Mouse (Mus musculus) heart, adult 18-20 months (tissue): Measurements from ENCODE around the gene Mamdc4. TPM values are rescaled to one million over a fixed set of nuclear protein-coding genes. Genes with fewer than 3 reads are reported as not detected.

Source experiments
- DNase-seq, 2 experiments: peaks; one replicate each; pipeline ENCODE4 v3.0.0; 2021 to 2022; ENCODE audit warnings: mixed read lengths in 1 of 2
- total RNA-seq, 2 experiments: library from RNA; stranded (reverse); gene quantifications; 2 replicates each; pipeline ENCODE4 v1.2.3; 2021

The Mamdc4 gene
- total RNA-seq, 2 experiments from 2014 or later: 0.55 to 1.4 TPM

DNA sequence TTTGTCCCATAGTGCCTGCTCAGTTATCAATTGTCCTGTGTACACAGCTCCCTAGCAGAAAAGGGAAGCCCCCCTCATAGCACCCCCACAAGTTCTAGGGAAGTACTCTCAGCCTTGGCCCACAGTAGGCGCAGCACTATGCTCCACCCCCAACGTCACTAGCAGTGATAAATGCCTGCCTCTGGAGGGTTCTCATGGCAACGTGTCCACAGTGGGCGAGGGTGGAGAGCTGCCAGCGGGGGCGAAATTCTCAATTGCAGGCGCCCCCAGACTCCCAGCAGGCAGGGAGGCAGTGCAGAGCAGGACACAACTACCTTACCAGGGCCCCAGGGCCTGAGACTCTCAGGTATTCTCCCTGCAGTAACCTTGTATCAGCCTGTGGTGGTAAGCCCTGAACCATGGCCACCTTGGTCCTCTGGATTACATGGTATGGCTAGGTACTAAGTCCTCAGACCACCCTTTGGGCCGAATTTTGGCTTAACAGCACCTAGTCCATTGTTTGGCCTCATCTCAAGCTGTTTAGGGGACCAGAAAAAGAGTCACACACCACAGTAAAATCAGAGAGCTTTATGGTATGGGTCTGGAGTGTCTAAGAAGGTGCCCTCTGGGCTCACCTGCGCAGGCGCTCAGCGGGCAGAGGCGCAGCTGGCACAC is 7.9 kb upstream of the Mamdc4 start:
- no peak for DNase-seq

DNA sequence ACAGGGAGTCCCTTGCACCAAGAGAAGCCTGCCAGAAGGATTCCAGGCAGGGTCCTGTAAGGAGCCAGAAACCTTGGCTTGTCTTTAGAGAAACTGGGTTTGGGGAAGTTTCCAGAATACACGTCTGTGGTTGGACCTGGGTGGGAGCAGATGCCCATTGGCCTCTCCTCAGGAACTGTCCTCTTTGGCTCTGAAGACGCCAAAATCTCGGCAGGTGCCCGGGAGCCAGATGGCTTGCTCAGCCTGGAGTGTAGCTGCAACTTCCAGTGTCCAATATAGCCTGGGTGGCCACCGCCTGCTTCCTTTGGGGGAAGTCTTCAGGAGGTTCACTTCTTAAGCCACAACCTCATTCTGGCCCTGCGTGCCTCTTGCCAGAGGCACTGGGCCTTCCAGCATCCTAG is 7.3 kb upstream of the Mamdc4 start:
- no peak for DNase-seq

DNA sequence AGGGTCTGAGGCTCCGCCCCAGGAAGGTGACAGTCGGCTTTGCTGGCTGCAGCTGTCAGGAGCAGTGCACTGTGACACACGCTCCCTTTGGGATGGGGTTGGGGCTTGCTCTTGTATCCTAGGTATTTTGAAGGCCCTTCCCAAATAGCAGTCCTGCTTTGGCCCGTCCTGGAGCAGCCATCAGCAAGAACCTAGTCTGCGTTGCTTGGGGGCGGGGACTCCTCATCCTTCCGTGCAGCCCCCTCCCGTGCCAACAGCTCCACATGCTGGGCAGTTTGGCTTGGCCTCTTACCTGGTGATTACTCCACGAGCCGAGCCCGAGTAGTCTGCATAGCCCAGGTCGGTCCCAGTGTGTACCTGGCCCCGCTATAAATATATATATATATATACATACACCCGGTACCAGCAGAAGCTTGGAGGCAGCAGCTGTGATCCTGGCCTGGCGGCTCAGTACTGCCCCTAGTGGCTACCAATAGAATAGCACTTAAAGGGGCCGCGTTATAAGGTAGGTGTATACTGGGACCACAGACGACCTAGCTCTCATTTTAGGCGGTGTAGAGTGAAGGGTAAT is 6.7 kb upstream of the Mamdc4 start, which contains the start of gene Ajm1:
Gene Ajm1, minus strand, starts transcription at position 464 of the 571 bp plus-strand sequence.
- DNase-seq: peak; percentile 62 to 74

DNA sequence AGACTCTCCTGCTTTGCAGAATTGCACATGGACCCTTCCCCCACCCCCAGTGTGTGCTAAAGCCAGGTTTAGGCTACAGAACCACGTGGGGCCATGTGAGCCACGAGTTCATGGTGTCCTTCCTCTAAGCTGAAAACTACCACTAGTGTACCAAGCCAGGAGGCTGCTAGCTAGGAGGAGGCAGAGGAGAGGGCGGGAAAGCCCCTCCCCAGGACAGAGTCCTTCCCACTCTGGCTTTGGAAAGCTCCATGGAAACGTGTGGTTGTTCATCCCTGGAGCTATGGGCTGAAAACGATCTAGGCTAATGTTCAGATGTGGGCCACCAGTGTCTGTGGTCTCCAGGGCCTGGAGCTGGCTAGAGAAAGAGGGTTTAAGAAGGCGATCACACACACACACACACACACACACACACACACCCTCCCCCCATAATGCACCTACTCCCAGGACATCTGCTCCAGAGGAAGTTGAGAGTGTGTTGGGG is 6.0 kb upstream of the Mamdc4 start:
- no peak for DNase-seq

DNA sequence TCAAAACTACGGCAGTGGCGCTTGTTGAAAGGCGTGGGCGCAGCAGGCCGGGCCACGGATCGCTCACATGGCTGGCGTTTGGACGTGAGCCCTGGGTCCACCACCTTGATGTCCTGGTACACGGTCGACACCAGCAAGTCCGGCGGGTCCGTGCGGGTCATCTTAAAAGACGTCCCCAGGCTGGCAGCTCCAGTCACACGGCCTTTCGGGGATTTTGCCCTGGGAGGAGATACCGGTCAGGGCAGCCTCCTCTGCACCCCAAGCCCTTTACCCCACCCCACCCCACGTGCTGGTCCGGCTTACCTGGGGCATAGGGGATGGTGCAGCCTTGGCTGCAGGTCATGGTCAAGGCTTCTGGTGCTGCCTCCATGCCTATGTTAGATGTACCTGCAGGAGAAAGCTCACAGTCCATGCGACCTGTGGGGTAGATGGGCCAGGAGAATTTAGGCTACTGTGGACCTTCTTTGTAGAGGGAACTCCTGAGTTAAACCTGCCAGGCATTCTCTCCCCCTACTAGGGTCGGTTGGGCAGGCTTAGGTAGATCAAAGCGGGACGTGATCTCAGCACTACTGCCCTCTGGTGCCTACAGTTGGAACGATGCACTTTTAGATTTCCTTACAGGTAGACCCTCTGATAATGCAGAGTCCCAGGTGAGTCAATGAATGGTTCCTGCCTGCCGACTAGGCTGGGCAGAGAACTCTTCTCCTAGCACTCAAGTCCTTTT is 5.3 kb upstream of the Mamdc4 start:
- no peak for DNase-seq

DNA sequence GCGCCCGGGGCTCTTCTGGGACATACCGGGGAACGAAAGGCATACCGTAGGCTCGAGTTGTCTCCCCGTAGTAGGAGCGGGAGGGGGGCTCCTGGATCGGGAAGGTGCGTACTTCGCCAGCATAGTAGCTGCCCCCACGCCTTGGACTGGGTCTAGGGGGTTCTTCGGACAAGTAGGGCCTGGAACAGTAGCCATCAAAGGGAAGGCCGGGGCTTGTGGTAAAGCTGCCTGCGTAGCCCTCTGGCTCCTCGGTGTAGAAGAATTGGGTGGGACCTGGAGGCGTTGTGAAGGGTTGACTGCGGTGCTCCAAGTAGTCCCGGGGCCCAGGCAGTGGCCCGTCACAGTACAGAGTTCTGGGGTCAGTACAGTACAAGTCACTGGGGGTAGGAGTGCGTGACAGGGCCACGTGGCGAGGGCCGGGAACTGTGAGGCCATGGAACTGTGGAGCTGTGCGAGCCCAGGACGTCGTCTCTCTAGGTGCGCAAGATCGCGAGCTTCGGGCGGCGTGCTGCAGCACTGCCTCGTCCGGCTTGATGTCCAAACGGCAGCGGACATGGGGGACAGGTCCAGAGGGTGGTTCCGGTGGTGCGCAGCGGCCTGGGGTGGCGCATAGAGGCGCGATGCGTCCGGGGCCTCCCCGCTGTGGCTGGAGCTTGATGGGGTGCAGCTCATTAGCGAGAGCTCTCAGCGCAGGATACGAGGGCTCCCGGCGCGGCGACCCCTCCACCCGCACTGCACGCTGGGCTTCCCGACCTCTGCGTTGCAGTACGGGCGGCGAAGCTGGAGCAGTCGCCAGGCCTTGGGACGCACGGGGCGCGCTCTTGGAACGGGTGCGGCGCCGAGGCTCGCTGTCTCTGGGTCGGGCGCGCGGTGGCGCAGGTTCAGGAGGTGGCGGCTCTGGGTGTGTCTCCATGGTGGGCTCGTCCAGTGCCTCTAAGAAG is 4.4 kb upstream of the Mamdc4 start:
- no peak for DNase-seq

DNA sequence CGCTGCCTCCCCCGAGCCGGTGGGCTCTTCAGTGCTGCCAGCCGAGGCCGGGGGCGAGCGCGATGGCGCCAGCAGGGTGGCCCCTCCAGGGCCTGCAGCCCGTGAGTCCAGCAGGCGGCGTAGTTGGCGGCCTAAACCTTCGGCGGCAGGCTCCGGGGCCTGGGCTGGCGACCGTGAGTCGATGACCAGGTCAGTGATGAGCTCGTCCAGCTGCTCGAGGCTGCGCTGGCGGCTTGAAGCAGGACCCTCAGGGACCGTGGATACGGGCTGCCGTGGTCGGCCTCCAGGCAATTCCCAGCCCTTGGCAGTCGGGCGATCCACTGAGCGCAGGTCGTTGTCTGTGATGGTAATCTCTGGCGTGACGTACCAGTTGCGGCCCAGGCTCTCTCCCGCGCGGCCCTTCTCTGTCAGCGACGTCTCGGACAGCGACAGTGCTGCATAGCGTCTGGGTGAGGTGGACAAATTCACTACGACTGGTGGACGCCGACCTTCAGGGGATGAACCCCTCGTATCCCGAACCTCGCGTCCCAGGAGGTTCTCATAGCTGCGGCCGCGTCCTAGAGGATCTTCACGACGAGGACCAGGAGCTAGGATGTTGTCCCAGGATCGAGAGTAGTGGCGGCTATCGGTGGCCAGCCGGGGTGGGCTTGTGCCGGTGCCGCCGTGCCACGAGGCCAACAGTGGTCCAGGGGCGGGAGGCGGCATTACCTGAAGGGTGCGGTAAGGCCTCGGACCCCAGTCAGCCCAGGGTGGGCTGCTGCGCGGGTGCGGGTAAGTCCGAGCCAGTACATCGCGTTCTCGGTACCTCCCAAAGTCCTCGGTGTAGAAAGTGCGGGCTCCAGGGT is 3.5 kb upstream of the Mamdc4 start:
- DNase-seq: no peak

DNA sequence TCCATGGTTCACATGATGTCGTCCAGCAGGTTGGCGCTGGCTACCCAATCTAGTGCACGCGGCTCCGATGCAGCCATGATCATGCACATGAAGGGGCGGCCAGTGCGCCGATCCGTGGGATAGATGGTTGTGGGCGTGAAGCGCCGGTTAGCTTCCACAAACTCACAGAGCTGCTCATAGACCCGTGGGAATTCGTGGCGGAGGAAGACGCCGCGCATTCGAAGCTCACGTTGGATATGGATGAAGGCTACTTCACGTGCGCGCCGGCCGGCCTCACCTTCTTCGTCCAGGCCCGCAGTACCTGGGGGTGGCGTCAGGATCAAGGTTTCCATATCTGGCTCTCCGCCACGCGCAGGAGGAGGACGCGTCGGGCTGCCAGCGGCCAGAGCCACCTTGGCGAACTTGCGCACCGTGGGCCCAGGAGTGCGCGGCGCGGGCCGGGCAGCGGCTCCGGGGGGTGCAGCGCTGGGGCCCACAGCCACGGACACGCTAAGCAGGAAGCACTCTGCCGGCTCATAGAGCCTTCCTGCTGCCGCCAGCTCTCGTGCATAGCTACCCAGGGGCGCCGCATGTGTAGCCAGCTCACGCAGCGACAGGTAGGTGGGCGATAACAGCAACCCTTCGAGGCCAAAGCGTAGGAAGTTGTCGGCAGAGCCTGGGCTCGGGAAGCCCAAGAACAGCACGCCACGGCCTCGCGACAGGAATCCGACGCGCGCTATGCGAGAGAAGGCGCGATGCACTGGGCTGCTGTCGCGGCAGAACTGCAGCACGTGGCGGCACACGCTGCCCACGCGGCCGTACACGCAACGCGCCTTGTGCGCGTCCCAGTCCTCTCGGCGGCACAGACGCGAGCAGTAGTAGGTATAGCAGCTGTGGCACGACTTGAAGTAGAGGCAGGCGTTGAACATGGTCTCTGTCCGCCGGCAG is 2.6 kb upstream of the Mamdc4 start:
- no peak for DNase-seq

DNA sequence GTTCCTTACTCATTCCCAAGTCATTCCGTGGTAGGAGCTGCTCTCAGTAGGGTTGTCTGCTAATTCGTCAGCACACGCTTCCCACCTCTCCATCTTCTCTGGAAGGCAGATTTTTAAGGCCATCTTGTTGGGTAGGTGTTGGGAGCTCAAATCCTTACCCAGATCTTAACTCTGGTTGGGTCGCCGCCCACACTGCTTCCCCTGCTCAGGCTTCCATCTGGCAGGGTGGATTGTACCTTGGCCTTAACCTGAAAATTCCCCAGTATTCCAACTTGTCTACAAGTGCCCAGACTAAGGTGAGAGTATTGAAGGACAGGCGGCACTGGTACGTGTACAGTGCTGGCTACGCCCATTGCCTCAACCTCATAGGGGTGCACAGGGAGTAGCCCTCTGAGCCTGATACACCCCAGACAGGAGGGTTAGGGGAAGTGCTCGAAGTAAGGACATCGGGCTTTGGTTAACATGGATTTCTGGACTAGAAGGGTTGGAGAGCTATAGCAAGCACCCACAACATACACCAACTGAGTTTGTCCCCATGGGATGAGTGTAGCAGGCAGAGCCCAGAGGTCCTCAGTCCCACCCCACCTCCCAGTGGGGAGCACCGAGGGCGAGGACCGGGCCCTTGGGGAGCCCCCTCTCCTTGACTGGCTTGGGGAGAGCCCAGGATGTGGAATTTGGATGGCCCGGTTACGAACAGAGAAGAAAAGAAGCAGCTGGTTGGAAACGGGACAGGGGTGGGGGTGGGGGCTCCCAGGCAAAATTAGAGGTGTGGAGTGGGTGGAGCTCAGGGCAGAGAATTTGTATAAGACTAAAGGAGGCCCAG is 1.6 kb upstream of the Mamdc4 start:
- DNase-seq: no peak

DNA sequence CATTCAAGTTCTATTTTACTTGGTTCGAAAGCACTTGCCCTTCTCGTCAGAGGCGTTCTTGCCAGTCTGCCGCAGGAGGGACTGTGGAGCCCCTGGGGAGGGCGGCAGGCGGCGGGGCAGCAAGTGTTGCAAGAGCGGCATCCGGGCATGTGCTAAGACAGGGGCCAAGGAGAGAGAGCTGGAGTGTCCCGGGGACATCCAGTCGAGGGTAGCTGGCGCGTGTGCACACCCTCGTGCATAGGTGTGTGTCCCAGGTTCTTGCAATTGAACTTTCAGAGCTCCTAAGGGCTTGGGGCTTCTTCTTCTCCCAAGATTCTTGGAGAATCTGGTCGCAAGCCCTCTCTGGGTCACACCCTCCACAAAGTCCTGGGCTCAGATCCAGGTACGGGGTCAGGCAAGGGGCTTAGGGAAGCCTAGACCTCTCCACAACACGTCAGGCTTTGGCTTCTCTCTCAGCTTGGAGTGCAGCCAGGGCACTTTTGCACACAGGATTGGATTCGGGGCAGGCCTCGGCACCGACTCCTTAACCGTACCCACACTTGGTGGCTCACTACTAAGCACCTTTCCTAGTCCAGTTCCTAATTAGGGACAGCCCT is 885 bp upstream of the Mamdc4 start:
- DNase-seq: peak in 1 of 2 experiments; percentile 58

DNA sequence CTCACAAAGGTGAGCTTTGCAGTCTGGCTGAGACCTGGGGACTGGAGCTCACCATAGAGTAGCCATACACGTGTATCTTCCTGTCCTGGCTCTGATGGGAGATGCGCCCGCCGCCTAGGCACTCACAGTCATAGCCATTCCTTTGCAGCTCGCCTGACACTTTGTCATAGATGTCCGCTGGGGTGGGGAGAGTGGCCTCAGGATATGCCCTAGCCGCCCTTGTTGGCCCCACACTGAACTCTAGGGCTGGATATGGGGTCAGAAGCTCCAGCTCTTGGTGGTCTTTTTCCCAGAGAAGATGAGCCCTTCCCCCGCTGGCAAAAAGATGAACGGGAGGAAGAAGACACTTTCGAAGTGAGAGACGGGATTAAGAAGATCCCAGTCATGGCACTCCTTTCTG is 509 bp downstream of the Mamdc4 start:
- no peak for DNase-seq

DNA sequence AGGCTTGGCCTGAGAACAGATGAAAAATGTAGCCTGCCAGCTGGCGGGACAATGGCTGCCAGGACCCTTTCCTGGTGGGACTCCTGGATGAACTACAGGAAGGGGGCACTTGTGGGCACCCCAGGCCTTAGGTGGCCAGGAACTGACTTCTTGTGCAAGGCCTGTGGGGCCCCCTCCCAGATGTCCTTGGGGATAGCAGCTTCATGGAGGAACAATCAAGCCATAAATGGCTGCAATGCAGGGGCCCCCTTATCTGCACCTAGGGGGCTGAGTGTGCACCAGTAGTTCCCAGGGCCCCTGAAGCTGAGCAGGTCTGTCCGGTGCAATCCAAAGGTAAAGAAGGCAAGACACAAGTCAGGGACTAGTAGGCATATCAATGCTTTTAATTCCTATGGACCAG is 1.6 kb downstream of the Mamdc4 start:
- no peak for DNase-seq

DNA sequence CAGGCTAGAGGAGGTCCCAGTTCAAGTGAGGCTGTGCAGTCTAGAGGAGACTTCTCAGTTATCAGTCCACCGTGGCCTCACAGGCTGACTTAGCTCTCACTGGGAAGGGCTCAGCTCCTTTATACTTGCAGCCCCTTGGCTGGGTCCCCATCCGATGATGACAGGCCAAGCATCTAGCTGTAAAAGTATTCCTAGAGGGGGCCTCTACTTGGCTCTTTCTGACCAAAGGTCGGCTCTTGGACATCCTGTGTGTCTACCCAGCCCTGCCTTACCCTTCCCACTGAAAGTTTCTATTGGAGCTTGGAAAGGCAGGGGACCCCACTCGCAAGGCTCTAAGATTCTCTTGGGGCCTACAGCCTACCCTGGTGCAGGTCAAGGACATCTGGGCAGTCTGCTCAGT is 3.4 kb downstream of the Mamdc4 start:
- no peak for DNase-seq

DNA sequence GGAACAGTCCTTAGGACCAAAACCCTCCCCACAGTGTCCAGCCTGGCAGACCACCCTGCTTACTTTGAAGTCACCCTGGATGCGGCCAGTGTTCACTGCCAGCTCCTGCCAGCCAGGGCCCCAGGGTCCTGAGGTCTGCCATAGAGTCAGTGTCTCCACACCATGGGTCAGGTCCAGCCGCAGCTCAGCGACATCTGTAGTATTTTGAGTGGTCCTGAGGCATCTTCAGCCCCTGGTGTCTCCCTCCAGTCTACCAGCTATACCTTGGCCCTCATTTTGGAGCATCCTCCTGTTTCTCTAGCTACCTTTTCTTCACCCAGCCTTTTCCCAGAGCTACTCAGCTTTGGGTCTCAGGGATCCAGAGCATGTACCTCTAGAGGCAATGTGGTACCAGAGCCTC is 5.3 kb downstream of the Mamdc4 start:
- no peak for DNase-seq

DNA sequence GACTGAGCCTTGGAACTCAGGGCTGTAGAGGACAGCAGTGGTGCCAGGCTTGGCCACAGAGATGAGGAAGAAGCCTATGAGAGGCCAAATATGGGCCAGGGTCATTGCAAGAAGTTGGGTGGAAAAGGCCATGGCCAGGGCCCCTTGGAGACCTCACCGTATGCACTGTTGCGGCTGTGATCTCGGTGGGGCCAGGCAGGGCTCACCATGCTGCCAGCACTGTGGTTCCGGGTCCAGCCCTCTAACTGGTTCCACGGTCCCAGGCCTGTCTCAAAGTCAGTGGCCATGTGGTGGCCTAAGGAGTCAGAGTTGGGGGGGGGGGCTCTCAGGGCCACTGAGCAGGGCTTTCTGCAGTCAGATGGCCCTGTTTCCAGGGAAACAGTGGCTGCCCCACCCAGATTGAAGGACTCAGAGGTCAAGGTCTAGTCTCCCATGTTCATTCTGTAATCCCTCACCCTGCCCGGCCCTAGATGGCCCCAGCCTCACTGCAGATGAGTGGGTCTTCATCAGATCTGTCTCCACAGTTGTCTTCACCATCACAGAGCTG is 6.1 kb downstream of the Mamdc4 start:
- DNase-seq: no peak

DNA sequence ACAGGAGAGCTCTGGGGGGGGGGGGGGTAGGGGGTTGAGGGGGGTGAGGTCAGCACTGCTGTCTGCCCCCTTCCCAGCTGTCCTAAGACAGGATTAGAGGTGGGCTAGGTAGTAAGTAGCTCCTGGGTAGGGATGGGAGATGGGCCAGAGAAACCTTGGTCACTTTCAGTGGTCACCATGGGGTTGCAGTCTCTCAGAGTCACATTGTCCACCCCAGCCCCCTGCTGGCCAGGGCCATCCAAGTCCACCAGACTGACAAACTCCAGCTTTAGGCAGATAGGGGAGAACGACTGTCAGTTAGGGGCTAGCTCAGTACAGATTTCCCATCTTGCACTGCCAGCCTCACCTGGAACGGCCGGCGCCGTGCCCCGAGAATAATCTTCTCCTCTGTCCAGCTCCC is 8.1 kb downstream of the Mamdc4 start:
- no peak for DNase-seq

DNA sequence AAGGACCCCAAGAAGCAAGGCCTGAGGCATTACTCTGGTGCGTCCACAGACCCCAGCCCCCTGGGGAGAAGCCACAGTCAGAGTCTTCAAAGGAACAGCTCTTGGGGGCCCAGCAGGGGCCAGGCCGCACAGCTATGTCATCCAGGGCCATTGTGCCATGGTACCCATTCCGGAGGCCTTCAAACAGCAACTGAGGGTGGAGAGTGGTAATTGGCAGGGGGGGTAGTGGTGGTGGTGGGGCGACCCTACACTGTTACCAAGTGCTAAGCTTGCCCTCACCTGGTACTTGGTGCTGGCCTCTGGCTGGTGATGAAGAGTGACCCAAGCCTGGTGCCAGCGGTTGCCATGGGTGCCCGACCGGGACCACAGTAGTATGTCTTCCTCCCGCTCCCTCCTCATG is 8.9 kb downstream of the Mamdc4 start:
- no peak for DNase-seq

DNA sequence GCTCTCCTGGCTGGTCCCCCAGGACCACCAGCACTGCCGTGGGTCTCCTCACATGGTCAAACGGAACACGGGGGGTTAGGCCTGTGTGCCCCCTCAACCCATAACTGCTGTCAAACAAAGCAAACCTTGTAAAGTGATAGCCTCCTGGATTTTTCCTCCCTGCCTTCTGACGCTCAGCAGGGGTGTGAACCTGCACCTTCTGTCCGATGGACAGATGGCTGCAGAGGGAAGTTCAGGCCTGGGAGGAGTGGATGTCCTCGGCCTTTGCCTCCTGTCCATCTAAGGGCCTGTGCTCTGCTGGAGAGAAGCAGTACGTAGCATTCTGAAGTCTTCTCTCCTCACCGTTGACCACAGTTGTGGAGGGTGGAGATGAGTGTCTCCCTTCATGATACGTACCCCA is 12.7 kb downstream of the Mamdc4 start:
- DNase-seq: no peak

DNA sequence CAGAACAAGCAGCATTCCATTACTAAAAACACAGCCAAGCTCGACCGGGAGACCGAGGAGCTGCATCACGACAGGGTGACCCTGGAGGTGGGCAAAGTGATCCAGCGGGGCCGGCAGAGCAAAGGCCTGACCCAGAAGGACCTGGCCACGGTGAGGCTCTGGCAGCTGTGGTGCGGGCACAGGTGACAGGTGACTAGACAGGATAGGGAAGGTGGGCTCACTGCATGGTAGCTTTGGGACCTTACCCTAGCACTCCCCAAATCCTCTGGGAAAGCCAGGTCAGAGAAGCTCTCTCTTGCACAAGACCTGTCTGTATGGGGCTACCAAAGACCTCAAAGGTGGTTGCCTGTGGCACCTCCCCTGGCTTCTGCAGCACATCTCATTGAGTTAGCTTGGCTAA is 14.1 kb downstream of the Mamdc4 start:
- no peak for DNase-seq
